Mouse (Mus musculus): ENCODE data around the gene Abcf2.
"Not testable (repeated sequence)": the region's sequence is repeated elsewhere in the genome, so short reads cannot be mapped to it uniquely, and the experiment has no call there.

Gene Abcf2

GRCm38 (mm10) chr5:24586547-24587199 lies 9.4 kb upstream of the Abcf2 start, which contains the start of gene Chpf2:
Chpf2 (plus strand) TSS chr5:24586741.
- peak; percentile 90 for ATAC-seq (ENCODE audit: low TSS enrichment)

GRCm38 (mm10) chr5:24586106-24586505 lies 8.8 kb upstream of the Abcf2 start:
- ATAC-seq (ENCODE audit: low TSS enrichment): peak; percentile 20

DNA sequence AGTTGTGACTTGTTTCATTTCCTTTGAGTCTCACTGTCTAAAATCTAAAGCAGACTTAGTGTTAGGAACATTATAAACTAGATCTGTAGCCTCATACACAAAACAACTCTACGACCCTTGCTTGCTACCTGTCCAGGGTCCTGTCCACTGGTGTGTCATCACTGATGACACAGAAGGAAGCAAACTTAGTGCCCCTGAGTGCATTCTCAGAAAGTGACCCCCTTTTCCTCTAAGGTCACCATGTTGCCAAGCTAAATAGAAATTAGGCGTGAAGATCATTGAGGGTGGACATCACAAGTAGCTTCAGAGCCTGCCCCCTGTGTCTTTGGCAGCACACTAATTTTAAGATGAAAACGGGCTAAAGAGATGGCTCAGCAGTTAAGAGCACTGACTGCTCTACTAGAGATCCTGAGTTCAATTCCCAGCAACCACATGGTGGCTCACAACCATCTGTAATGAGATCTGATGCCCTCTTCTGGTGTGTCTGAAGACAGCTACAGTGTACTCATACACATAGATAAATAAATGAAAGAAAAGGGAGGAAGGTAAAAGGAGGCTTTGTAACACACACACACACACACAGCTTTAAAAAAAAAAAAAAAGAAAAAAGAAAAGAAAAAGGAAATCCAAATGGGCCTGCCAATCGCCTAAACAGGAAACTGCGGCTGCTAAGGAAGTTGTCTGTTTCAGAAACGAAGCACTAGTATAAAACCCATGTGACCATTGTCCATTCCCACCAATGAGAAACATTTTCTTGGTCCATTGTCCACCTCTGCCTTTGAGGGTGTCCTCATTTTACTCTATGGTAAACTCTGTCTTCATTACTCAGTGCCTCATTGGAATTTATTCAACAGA lies 1.1 kb upstream of the Abcf2 start:
- ATAC-seq (ENCODE audit: low TSS enrichment): no peak

- ATAC-seq (ENCODE audit: low TSS enrichment): peak; percentile 22; the same call in 1 of the 2 replicates
Observed at GRCm38 (mm10) chr5:24576801-24577182, 475 bp downstream of the Abcf2 start.

- ATAC-seq (ENCODE audit: low TSS enrichment): no peak
Observed at GRCm38 (mm10) chr5:24575948-24576347, 1.3 kb downstream of the Abcf2 start.

- ATAC-seq (ENCODE audit: low TSS enrichment): no peak
Observed at GRCm38 (mm10) chr5:24556709-24557108, 20.6 kb downstream of the Abcf2 start, which contains the start of gene 4931409K22Rik. 4931409K22Rik (minus strand) TSS chr5:24556809.

GRCm38 (mm10) chr5:24555335-24555734 lies 21.9 kb downstream of the Abcf2 start:
- not testable (repeated sequence) for ATAC-seq (ENCODE audit: low TSS enrichment)

- ATAC-seq (ENCODE audit: low TSS enrichment): no peak
Observed at GRCm38 (mm10) chr5:24553621-24554244, 23.5 kb downstream of the Abcf2 start.

- ATAC-seq (ENCODE audit: low TSS enrichment): no peak
Observed at GRCm38 (mm10) chr5:24551317-24551688, 26.0 kb downstream of the Abcf2 start.

- no peak for ATAC-seq (ENCODE audit: low TSS enrichment)
Observed at GRCm38 (mm10) chr5:24550598-24551316, 26.5 kb downstream of the Abcf2 start.

DNA sequence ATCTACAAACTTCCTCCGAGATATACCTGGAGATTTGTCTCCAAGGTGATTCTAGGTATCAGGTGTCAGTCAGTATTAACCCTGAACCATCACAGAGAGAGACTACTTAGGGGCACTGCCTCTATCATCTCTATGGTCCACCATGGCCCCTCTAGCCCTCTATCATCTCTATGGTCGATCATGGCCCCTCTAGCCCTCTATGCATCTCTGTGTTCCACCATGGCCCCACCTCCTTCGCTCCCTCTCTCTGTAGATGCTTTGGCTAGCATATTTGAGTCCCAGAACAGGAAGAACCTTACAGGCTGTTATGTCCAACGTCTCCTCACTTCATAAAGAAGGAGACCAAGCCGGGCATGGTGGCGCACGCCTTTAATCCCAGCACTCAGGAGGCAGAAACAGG lies 34.6 kb downstream of the Abcf2 start:
- no peak for ATAC-seq (ENCODE audit: low TSS enrichment)

GRCm38 (mm10) chr5:24541144-24541569 lies 36.1 kb downstream of the Abcf2 start:
- no peak for ATAC-seq (ENCODE audit: low TSS enrichment)

GRCm38 (mm10) chr5:24540387-24541143 lies 36.7 kb downstream of the Abcf2 start, which contains the start of gene Asb10:
Asb10 (minus strand) TSS chr5:24540978.
- ATAC-seq (ENCODE audit: low TSS enrichment): no peak

DNA sequence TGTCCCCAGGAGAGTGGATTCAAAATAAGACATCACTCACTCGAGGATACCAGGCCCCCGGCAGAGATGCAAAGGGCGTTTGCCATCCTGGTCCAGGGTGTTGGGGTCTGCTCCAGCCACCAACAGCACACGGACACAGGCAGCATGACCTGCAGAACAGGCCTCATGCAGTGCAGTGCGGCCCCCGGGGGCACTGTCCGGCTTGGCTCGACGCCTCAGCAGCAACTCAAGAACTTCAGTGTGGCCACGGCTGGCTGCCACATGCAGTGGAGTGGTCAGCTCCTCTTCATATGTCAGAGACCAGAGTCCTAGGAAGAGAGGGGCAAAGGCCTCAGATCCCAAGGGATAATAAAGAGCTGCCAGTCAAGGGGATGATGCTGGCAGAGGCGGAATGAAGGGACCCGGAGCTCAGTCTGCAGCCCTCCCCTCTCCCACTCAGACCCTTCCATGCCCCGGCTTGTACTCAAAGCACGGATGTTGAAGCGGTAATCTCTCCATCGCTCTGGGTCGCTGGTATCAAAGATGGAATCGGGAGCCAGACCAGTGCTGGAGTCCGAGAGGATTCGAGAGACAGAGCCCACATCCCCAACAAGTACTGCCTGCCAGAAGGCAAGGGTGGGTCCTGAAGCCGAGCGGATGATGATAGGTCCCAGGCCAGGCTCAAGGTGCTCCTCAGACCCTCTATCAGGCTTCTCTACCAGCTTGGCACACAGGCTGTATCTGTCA lies 37.5 kb downstream of the Abcf2 start:
- no peak for ATAC-seq (ENCODE audit: low TSS enrichment)

- no peak for ATAC-seq (ENCODE audit: low TSS enrichment)
Observed at GRCm38 (mm10) chr5:24537618-24538017, 39.6 kb downstream of the Abcf2 start.

DNA sequence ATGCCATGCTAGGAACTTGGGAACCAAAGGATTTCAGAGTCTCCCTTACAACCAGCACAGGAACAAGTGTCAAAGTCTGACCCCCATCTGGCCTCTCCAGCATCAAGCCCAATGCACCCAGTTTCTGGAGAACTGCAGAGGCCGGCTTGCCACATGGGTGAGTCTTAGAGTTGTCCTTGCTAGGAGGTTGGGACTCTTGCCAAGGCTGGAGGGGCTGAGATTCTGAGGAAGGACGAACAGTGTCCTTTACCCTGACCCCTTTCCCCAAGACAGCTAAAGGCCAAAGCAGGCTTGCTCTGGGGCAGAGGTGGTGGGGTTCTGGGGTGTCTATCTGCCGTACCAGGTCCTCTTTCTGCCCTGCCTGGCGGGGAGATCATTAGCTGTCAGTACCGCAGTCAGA lies 40.8 kb downstream of the Abcf2 start:
- no peak for ATAC-seq (ENCODE audit: low TSS enrichment)

DNA sequence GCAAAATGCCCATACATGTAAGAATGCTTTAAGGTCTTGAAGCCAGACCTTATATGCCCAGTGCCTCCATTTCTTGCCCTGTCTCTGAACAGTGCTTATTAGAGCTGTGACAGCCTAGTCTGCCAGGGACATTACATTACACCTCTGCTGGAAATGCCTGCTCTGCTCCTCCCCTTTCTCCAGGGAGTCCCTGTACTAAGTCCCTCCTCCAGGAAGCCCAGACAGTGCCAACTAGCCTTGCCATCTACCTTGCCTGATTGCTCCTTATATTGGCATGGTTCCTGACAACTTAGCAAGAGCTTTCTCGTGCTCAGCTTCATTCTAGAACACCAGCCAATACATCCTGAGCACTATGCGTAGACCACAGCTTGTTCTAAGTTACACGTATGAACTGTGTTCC lies 41.5 kb downstream of the Abcf2 start:
- ATAC-seq (ENCODE audit: low TSS enrichment): no peak

DNA sequence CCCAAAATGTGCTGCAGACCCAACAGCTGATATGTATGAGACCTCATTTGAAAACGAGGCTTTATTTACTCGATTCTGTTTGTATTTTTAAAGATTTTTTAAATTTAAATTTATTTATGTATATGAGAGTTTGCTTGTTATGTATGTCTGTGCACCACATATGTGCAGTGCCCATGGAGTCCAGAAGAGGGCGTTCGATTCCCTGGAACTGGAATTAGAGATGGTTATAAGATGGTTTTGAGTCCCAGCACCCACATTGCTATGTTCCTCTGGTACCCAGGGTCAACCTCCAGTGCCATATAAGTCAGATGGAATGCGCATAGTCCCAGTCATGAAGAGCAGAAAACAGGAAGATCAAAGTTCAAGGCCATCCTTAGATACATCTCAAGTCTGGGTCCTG lies 43.0 kb downstream of the Abcf2 start:
- ATAC-seq (ENCODE audit: low TSS enrichment): no peak

GRCm38 (mm10) chr5:24533391-24533790 lies 43.9 kb downstream of the Abcf2 start:
- ATAC-seq (ENCODE audit: low TSS enrichment): no peak

GRCm38 (mm10) chr5:24530042-24530689 lies 47.1 kb downstream of the Abcf2 start:
- peak; percentile 85 for ATAC-seq (ENCODE audit: low TSS enrichment)
